Mouse (Mus musculus) heart, postnatal 0 days (tissue): ENCODE measurements at regions not wholly inside any gene's neighbourhood (a gene's known extent, or its start where the extent isn't known, plus 50 kb on each side); places are given as distances from the start of the nearest gene placed in this dataset.

ENCODE experiments used
- ATAC-seq: fragments of 200-750 bp; cut with Nextera tagmentation; 2 replicates; pipeline ENCODE4 v1.8.0; 2017; ENCODE audit warnings: low read depth, moderate number of reproducible peaks, moderate library complexity; ENCODE audit not compliant: insufficient read depth
- DNase-seq: peaks from one replicate; pipeline ENCODE4 v3.0.0-alpha.2; 2016; ENCODE audit warnings: low spot score
- H3K27ac ChIP-seq: fragments of 300-500 bp; sonication (generic); 2 replicates; pipeline ENCODE4 v1.5.1; 2014; ENCODE audit warnings: low read depth, mild to moderate bottlenecking
- H3K27me3 ChIP-seq: fragments of 300-500 bp; sonication (generic); 2 replicates; pipeline ENCODE4 v1.6.1; 2014; ENCODE audit warnings: low read length, mixed read lengths; ENCODE audit not compliant: control insufficient read depth, insufficient read depth
- H3K36me3 ChIP-seq: fragments of 300-500 bp; sonication (generic); replicated peaks from 2 replicates; pipeline ENCODE4 v1.6.1; 2014; ENCODE audit warnings: low read length, mixed read lengths; ENCODE audit not compliant: control insufficient read depth, insufficient read depth
- H3K4me1 ChIP-seq: fragments of 300-500 bp; sonication (generic); 2 replicates; pipeline ENCODE4 v1.6.1; 2014; ENCODE audit warnings: antibody characterized with exemption; ENCODE audit not compliant: control insufficient read depth, insufficient read depth
- H3K4me2 ChIP-seq: fragments of 300-500 bp; sonication (generic); 2 replicates; pipeline ENCODE4 v1.6.1; 2014; ENCODE audit warnings: low read depth, mild to moderate bottlenecking, low read length, moderate library complexity
- H3K4me3 ChIP-seq: fragments of 300-500 bp; sonication (generic); 2 replicates; pipeline ENCODE4 v1.5.1; 2014; ENCODE audit warnings: low read depth, low read length
- H3K9ac ChIP-seq: fragments of 300-500 bp; sonication (generic); replicated peaks from 2 replicates; pipeline ENCODE4 v1.6.1; 2014; ENCODE audit warnings: low read depth, low read length, mixed read lengths
- H3K9me3 ChIP-seq: fragments of 300-500 bp; sonication (generic); replicated peaks from 2 replicates; pipeline ENCODE4 v1.6.1; 2016; ENCODE audit warnings: low read length; ENCODE audit not compliant: control insufficient read depth
- CTCF ChIP-seq: IDR thresholded peaks from 2 replicates; pipeline ENCODE4 v1.5.1; 2016; ENCODE audit warnings: antibody characterized with exemption, control low read depth, low read depth
- EP300 ChIP-seq: IDR thresholded peaks from 2 replicates; pipeline ENCODE4 v1.6.1; 2016; ENCODE audit warnings: antibody characterized with exemption, low read depth
- WGBS: fragments of 180-500 bp; shearing (Covaris S2); extraction: QIAGEN DNeasy Blood & Tissue Kit; methylation state at CpG from one replicate; pipeline ENCODE4 v1.1.7; 2014; 5-methylcytosine and 5-hydroxymethylcytosine counted together

DNA sequence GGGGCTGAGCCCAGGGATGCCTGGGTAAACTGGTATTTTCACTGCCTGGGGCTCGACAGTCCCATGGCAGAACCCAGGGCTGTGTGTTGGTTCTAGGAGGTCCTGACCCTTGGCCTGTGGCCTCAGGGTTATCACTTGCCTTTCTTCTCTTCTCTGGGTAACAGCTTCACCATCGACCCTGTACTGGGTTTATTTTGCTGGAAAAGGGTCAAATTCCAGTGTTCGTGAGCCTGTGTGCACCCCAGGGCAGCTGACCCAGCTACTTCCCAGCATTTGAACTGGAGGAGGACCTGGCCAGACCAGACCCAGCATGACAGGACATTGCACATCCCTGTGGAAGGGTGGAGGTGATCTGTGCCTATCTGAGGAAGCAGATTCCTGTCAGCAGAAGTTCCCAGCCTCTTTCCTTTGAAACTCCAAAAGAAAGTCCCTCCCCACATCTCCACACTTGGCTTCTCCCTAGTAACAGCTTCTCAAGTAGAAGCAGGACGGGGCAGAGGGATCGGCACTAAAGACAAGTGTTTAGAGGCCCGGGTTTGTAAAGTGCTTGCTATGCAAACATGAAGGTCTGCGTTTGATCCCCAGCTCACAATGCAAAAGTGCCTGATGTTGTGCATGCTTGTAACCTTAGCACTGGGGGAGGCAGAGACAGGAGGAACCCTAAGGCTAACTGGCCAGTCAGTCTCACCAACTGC is 103.9 kb upstream of the Ccnd1 start:
- 52% methylated on average over 7 of the region's 7 CpGs for WGBS
- ATAC-seq, result no peak
- Histone ChIP-seq H3K4me1 (no peaks in the 10 kb centered on the region), H3K36me3 (no peaks in the 10 kb centered on the region), H3K27me3 (no peaks in the 10 kb centered on the region), H3K4me2 (no peak overlapping the region), H3K4me3 (no peak overlapping the region), H3K27ac (no peak overlapping the region), H3K9me3 (no peaks in the 10 kb centered on the region), H3K9ac (no peak overlapping the region)
- TF ChIP-seq EP300 (no peak), CTCF (no peak)
- DNase-seq, result no peak

DNA sequence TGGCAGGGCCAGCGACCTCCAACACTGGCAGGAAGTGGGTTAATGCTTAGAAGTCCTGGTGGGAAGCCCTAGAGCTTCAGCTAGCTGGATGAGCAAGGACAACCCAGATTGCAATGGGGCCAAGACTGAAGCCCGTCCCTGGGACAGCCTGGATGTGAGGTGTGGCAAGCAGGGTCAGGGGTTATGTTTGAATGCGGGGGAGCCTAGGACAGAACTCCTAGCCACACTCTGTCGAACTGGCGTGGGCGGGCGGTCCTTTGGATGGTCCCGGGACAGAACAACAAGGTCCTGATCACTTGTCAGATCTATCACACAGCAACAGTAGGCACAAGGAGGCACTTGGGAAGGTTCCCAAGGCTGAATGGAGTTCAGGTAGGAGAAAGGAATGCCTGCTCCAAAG is 101.1 kb upstream of the Ccnd1 start:
- TF ChIP-seq EP300, result no peak
- no peak for TF ChIP-seq CTCF
- Histone ChIP-seq H3K27me3 (no peaks in the 10 kb centered on the region), H3K27ac (no peak overlapping the region), H3K36me3 (no peaks in the 10 kb centered on the region), H3K9me3 (no peaks in the 10 kb centered on the region), H3K9ac (no peak overlapping the region), H3K4me3 (no peak overlapping the region), H3K4me2 (no peak overlapping the region), H3K4me1 (no peaks in the 10 kb centered on the region)
- ATAC-seq, result no peak
- WGBS, result 77% methylated on average over 8 of the region's 8 CpGs
- no peak for DNase-seq

DNA sequence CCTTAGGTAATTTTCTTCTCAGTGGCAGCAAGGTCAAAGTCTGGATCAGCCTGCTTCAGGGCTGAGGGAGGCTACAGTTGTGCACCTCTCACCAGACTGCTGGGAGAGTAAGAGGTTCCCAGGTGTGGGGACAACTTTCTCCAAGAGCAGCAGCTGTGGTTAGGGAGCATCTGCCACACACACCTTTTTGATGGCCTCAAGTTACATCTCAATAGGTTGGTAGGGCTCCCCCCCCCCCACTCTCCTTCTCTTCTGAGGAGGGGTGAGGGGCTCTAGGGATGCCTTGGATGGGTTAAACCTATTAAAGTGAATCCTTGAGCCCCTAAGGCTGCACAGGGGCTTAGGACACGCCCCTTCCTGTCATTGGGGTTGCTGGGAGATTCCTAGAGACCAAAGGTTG is 94.7 kb upstream of the Ccnd1 start:
- 33% methylated on average over 1 of the region's 1 CpGs for WGBS

DNA sequence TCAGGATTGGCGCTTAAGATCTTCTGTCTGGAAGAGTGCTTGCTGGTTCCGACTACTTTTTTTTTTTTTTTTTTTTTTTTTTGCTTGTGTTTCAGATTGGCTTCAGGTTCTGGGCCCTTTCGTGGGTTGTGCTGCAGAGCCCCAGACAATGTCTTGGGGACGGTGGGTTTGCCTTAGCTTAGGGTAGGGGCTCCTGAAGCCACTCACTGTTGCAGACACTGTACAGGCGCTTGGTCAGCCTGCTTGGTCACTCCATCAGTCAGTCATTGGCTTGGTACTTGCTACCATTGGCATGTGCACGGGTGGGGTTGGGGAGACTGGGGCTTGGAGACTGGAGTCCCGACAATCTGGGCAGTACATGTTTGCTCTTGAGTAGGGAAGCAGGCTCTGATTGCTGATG is 91.5 kb upstream of the Ccnd1 start:
- TF ChIP-seq CTCF (no peak), EP300 (no peak)
- Histone ChIP-seq H3K9me3 (no peaks in the 10 kb centered on the region), H3K4me3 (peak overlapping the region; percentile 15), H3K4me1 (no peaks in the 10 kb centered on the region; the same call in 1 of the 2 replicates), H3K27ac (no peak overlapping the region), H3K4me2 (peak overlapping the region; percentile 56), H3K27me3 (no peaks in the 10 kb centered on the region), H3K9ac (no peak overlapping the region), H3K36me3 (no peaks in the 10 kb centered on the region)
- ATAC-seq, result no peak
- DNase-seq, result no peak
- WGBS, result 23% methylated on average over 7 of the region's 7 CpGs

More for the DNA sequence above, 94.7 kb upstream of the Ccnd1 start:
- ATAC-seq, result no peak
- no peak overlapping the region for H3K4me3 ChIP-seq
- no peak overlapping the region for H3K4me2 ChIP-seq
- H3K4me1 ChIP-seq, result no peaks in the 10 kb centered on the region
- no peaks in the 10 kb centered on the region for H3K27me3 ChIP-seq
- no peak overlapping the region for H3K9ac ChIP-seq
- no peaks in the 10 kb centered on the region for H3K9me3 ChIP-seq
- TF ChIP-seq EP300, result no peak
- no peak for TF ChIP-seq CTCF
- no peak for DNase-seq
- no peak overlapping the region for H3K27ac ChIP-seq
- no peaks in the 10 kb centered on the region for H3K36me3 ChIP-seq

DNA sequence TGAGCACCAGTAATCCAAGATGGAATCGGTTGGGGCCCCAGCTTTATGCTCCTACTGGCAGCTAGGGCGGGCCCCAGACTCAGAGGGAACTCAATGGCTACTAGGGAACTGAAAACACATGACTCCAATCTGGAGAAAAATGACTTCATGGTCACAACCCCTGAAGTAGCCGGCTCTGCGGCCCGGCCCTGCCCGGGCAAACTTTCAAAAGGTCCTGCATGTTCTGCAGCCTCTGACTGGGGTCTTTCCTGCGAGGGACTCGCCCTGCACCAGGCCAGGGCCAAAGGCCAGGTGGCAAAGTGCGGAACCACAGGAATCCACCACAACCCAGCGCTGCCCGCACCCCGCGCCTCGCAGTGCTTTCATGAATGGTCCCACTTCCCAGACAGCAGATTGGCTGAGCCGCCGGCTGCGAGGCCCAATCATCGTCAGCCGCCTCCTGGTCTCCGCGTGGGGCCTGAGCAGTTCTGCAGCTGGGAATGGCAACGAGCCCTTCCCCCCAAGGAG is 91.0 kb upstream of the Ccnd1 start:
- DNase-seq (peak; percentile 79), ATAC-seq (peak; percentile 87)
- Histone ChIP-seq H3K27me3 (no peaks in the 10 kb centered on the region), H3K4me2 (peak overlapping the region; percentile 56), H3K9ac (no peak overlapping the region), H3K4me1 (no peaks in the 10 kb centered on the region; the same call in 1 of the 2 replicates), H3K27ac (0 out of 2 replicates have a peak overlapping the region, but pooled peaks have one; percentile 36), H3K9me3 (no peaks in the 10 kb centered on the region), H3K4me3 (peak overlapping the region; percentile 15), H3K36me3 (no peaks in the 10 kb centered on the region)
- TF ChIP-seq CTCF, result no peak
- no peak for TF ChIP-seq EP300
- WGBS, result under 1% methylated on average over 22 of the region's 22 CpGs

DNA sequence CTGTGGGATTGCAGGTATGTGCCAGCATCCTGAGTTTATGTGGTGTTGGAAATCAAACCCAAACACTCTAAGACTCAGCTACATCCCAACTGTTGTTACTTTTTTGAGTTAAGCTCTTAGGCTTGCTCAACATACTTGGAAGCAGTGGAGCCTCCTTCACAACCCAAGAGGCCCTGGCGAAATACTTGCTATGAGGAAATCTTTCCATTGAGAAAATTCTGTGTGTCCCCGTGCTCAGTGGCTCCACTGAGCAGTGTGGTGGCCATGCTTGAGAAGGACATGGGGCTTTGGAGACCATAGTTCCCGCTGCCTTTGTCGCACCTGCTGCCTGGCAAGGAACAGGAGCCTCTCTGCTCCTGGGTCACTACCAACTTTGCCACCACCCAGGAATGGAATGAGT is 89.9 kb upstream of the Ccnd1 start:
- no peaks in the 10 kb centered on the region for H3K36me3 ChIP-seq
- H3K4me2 ChIP-seq, result no peak overlapping the region
- ATAC-seq (no peak), DNase-seq (no peak)
- H3K9ac ChIP-seq, result no peak overlapping the region
- TF ChIP-seq EP300, result no peak
- no peak for TF ChIP-seq CTCF
- H3K9me3 ChIP-seq, result no peaks in the 10 kb centered on the region
- no peak overlapping the region for H3K27ac ChIP-seq
- 84% methylated on average over 4 of the region's 4 CpGs for WGBS
- no peaks in the 10 kb centered on the region; the same call in 1 of the 2 replicates for H3K4me1 ChIP-seq
- H3K4me3 ChIP-seq, result no peak overlapping the region
- H3K27me3 ChIP-seq, result no peaks in the 10 kb centered on the region
